Mouse (Mus musculus) hindbrain, embryonic 12.5 days (tissue): Measurements from ENCODE around the gene Tmem40. TPM values are rescaled to one million over a fixed set of nuclear protein-coding genes. Genes with fewer than 3 reads are reported as not detected.

Experiments used
- ATAC-seq: fragments of 200-750 bp; cut with Nextera tagmentation; 2 replicates; pipeline ENCODE4 v1.8.0; 2017; ENCODE audit warnings: moderate TSS enrichment; ENCODE audit not compliant: low FRiP score
- H3K27ac ChIP-seq: fragments of 300-500 bp; sonication (generic); 2 replicates; pipeline ENCODE4 v1.5.1; 2016; ENCODE audit warnings: mild to moderate bottlenecking
- H3K27me3 ChIP-seq: fragments of 300-500 bp; sonication (generic); 2 replicates; pipeline ENCODE4 v1.6.1; 2016; ENCODE audit warnings: mild to moderate bottlenecking
- H3K36me3 ChIP-seq: fragments of 300-500 bp; sonication (generic); 2 replicates; pipeline ENCODE4 v1.6.1; 2016; ENCODE audit warnings: mild to moderate bottlenecking
- H3K4me1 ChIP-seq: fragments of 300-500 bp; sonication (generic); 2 replicates; pipeline ENCODE4 v1.6.1; 2016
- H3K4me2 ChIP-seq: fragments of 300-500 bp; sonication (generic); replicated peaks from 2 replicates; pipeline ENCODE4 v1.6.1; 2016; ENCODE audit warnings: mild to moderate bottlenecking
- H3K4me3 ChIP-seq: fragments of 300-500 bp; sonication (generic); 2 replicates; pipeline ENCODE4 v1.5.1; 2016; ENCODE audit warnings: mild to moderate bottlenecking
- H3K9ac ChIP-seq: fragments of 300-500 bp; sonication (generic); 2 replicates; pipeline ENCODE4 v1.6.1; 2016; ENCODE audit warnings: mild to moderate bottlenecking, moderate library complexity
- H3K9me3 ChIP-seq: fragments of 300-500 bp; sonication (generic); replicated peaks from 2 replicates; pipeline ENCODE4 v1.6.1; 2016; ENCODE audit warnings: mild to moderate bottlenecking
- WGBS: fragments of 180-500 bp; shearing (Covaris S2); methylation state at CpG from one replicate; pipeline ENCODE4 v1.1.7; 2016; 5-methylcytosine and 5-hydroxymethylcytosine counted together
- polyA plus RNA-seq: library from polyadenylated mRNA; unstranded; fragments of >200 nt; fragmentation: Nextera tagmentation; extraction: Ambion mirVana; gene quantifications from 2 replicates; pipeline ENCODE4 v1.2.1, GENCODE M21; 2016

Gene Tmem40
- 1.1 and 2.0 TPM in 2 replicates for polyA plus RNA-seq

GRCm38 (mm10) chr6:115761995-115762756 is at the start of gene Tmem40:
Gene Tmem40, minus strand, starts transcription at chr6:115762410.
- H3K27me3 ChIP-seq, result no peaks in the 10 kb centered on the region
- H3K9ac ChIP-seq, result no peak within 1 kb of the TSS
- ATAC-seq, result no peak
- no peak within 1 kb of the TSS for H3K4me3 ChIP-seq
- H3K9me3 ChIP-seq, result no peaks in the 10 kb centered on the region
- H3K27ac ChIP-seq, result peak within 1 kb of the TSS; percentile 64
- peak within 1 kb of the TSS; percentile 13 for H3K4me2 ChIP-seq
- no peaks in the 10 kb centered on the region for H3K36me3 ChIP-seq
- peaks cover 25% of the 10 kb centered on the region for H3K4me1 ChIP-seq
- WGBS, result 2% methylated on average over 9 of the region's 9 CpGs

GRCm38 (mm10) chr6:115811606-115812005 is 49.4 kb upstream of the Tmem40 start:
- Histone ChIP-seq H3K27ac (no peak overlapping the region), H3K27me3 (no peaks in the 10 kb centered on the region)
- WGBS, result 74% methylated on average over 8 of the region's 8 CpGs

GRCm38 (mm10) chr6:115808488-115809231 is 46.5 kb upstream of the Tmem40 start, which contains the start of gene Rpl32:
Gene Rpl32, minus strand, starts transcription at chr6:115808747.
- peak; percentile 84 for ATAC-seq
- WGBS, result under 1% methylated on average over 47 of the region's 47 CpGs
- no peaks in the 10 kb centered on the region for H3K27me3 ChIP-seq
- peak within 1 kb of the TSS; percentile 88 for H3K4me2 ChIP-seq
- peaks cover 20% of the 10 kb centered on the region for H3K4me1 ChIP-seq
- no peaks in the 10 kb centered on the region for H3K9me3 ChIP-seq
- H3K27ac ChIP-seq, result peak within 1 kb of the TSS; percentile 97
- H3K9ac ChIP-seq, result peak within 1 kb of the TSS; percentile 99
- H3K4me3 ChIP-seq, result peak within 1 kb of the TSS; percentile 96
- peaks cover 37% of the 10 kb centered on the region for H3K36me3 ChIP-seq

More at GRCm38 (mm10) chr6:115811606-115812005, 49.4 kb upstream of the Tmem40 start:
- Histone ChIP-seq H3K4me1 (peaks cover 14% of the 10 kb centered on the region), H3K4me2 (no peak overlapping the region), H3K36me3 (peaks cover 8% of the 10 kb centered on the region), H3K9ac (no peak overlapping the region), H3K4me3 (no peak overlapping the region), H3K9me3 (no peaks in the 10 kb centered on the region)
- no peak for ATAC-seq

- Histone ChIP-seq H3K9me3 (no peaks in the 10 kb centered on the region), H3K36me3 (peaks cover 40% of the 10 kb centered on the region), H3K9ac (peak overlapping the region; percentile 99), H3K4me3 (peak overlapping the region; percentile 96), H3K27ac (peak overlapping the region; percentile 97), H3K27me3 (no peaks in the 10 kb centered on the region), H3K4me1 (peaks cover 20% of the 10 kb centered on the region), H3K4me2 (peak overlapping the region; percentile 88)
- WGBS, result under 1% methylated on average over 22 of the region's 22 CpGs
- no peak; the same call in 1 of the 2 replicates for ATAC-seq
These were observed 45.9 kb upstream of the Tmem40 start for GRCm38 (mm10) chr6:115808196-115808487.

GRCm38 (mm10) chr6:115807464-115808195 is 45.4 kb upstream of the Tmem40 start:
- ATAC-seq, result no peak
- WGBS, result 3% methylated on average over 15 of the region's 15 CpGs
- H3K4me2 ChIP-seq, result peak overlapping the region; percentile 88
- H3K27ac ChIP-seq, result peak overlapping the region; percentile 97
- H3K36me3 ChIP-seq, result peaks cover 45% of the 10 kb centered on the region
- H3K9me3 ChIP-seq, result no peaks in the 10 kb centered on the region
- peak overlapping the region; percentile 96 for H3K4me3 ChIP-seq
- peaks cover 20% of the 10 kb centered on the region for H3K4me1 ChIP-seq
- peak overlapping the region; percentile 99 for H3K9ac ChIP-seq
- no peaks in the 10 kb centered on the region for H3K27me3 ChIP-seq

GRCm38 (mm10) chr6:115804432-115805192 is 42.4 kb upstream of the Tmem40 start:
- Histone ChIP-seq H3K9me3 (no peaks in the 10 kb centered on the region), H3K27me3 (no peaks in the 10 kb centered on the region), H3K36me3 (peaks cover 72% of the 10 kb centered on the region), H3K27ac (no peak overlapping the region), H3K4me3 (no peak overlapping the region), H3K9ac (no peak overlapping the region), H3K4me1 (peaks cover 20% of the 10 kb centered on the region), H3K4me2 (no peak overlapping the region)
- no peak for ATAC-seq
- WGBS, result 76% methylated on average over 10 of the region's 10 CpGs

GRCm38 (mm10) chr6:115803541-115804382 is 41.6 kb upstream of the Tmem40 start:
- no peaks in the 10 kb centered on the region for H3K9me3 ChIP-seq
- no peak overlapping the region for H3K4me3 ChIP-seq
- no peaks in the 10 kb centered on the region for H3K27me3 ChIP-seq
- peaks cover 20% of the 10 kb centered on the region for H3K4me1 ChIP-seq
- no peak overlapping the region for H3K9ac ChIP-seq
- peak; percentile 31; the same call in 1 of the 2 replicates for ATAC-seq
- peaks cover 81% of the 10 kb centered on the region for H3K36me3 ChIP-seq
- no peak overlapping the region for H3K27ac ChIP-seq
- H3K4me2 ChIP-seq, result no peak overlapping the region
- 46% methylated on average over 16 of the region's 16 CpGs for WGBS

GRCm38 (mm10) chr6:115801811-115802210 is 39.6 kb upstream of the Tmem40 start:
- ATAC-seq, result no peak
- H3K27me3 ChIP-seq, result no peaks in the 10 kb centered on the region
- no peak overlapping the region for H3K4me2 ChIP-seq
- H3K4me3 ChIP-seq, result no peak overlapping the region
- H3K4me1 ChIP-seq, result peaks cover 13% of the 10 kb centered on the region
- H3K9me3 ChIP-seq, result no peaks in the 10 kb centered on the region
- peaks cover 95% of the 10 kb centered on the region for H3K36me3 ChIP-seq
- H3K9ac ChIP-seq, result no peak overlapping the region
- 95% methylated on average over 3 of the region's 3 CpGs for WGBS
- H3K27ac ChIP-seq, result no peak overlapping the region

- no peaks in the 10 kb centered on the region for H3K27me3 ChIP-seq
- no peak overlapping the region for H3K27ac ChIP-seq
- ATAC-seq, result no peak
- H3K9me3 ChIP-seq, result no peaks in the 10 kb centered on the region
- WGBS, result 91% methylated on average over 21 of the region's 21 CpGs
- 0 out of 2 replicates have a peak overlapping the region, but pooled peaks have one; percentile 25 for H3K9ac ChIP-seq
- H3K4me2 ChIP-seq, result no peak overlapping the region
- H3K4me1 ChIP-seq, result no peaks in the 10 kb centered on the region
- H3K4me3 ChIP-seq, result no peak overlapping the region
- peaks cover 94% of the 10 kb centered on the region for H3K36me3 ChIP-seq
These were observed 30.5 kb upstream of the Tmem40 start for GRCm38 (mm10) chr6:115792691-115793215.

GRCm38 (mm10) chr6:115791842-115792686 is 29.9 kb upstream of the Tmem40 start:
- Histone ChIP-seq H3K9ac (peak overlapping the region; percentile 29; the same call in 1 of the 2 replicates), H3K4me3 (no peak overlapping the region), H3K4me2 (no peak overlapping the region), H3K27me3 (no peaks in the 10 kb centered on the region), H3K9me3 (no peaks in the 10 kb centered on the region), H3K36me3 (peaks cover 94% of the 10 kb centered on the region), H3K4me1 (no peaks in the 10 kb centered on the region), H3K27ac (no peak overlapping the region)
- WGBS, result 91% methylated on average over 34 of the region's 34 CpGs
- no peak for ATAC-seq
